Mouse (Mus musculus) CD4-positive, CD25-positive, alpha-beta regulatory T cell, adult 2 months (primary cell): Measurements from ENCODE around the gene Rhcg.

Source experiments
- DNase-seq: peaks from one replicate; pipeline ENCODE4 v3.0.0-alpha.2; 2012; ENCODE audit warnings: low read depth, low spot score

Gene Rhcg

DNA sequence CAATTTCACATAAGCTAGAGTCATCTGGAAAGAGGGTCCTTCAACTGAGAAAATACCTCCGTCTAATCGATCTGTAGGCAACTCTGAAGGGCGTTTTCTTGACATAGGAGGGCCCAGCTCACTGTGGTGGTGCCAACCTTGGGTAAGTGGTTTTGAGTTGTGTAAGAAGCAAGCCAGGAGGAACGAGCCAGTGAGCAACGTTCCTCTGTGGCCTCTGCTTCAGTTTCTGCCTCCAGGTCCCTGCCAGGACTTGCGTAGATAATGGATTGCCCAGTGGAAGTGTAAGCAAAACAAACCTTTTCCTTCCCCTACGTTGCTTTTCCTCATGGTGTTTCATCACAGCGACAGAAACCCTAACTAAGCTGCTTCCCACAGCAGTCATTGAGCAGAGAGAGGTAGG, 15.5 kb downstream of the Rhcg start:
- DNase-seq = no peak

DNA sequence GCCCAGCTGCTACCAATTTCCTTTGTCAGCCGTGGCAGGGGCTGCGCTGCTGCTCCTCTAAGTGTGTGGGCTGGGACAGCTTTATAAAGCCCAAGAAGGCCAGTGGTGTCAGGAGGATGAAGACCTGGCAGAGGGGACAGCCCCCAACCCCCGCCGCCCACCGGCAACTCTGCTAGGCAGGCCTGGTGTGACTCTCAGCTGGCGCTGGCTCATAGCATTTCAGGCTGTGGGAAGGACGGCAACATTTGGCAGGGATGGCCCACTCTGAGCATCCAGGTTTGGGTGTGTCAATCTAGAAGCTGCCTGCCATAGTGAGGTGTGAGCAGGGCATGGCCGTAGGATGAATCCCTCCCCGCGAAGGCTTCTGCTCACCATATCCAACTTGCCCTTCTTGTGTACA, 17.3 kb downstream of the Rhcg start:
- no peak for DNase-seq

DNA sequence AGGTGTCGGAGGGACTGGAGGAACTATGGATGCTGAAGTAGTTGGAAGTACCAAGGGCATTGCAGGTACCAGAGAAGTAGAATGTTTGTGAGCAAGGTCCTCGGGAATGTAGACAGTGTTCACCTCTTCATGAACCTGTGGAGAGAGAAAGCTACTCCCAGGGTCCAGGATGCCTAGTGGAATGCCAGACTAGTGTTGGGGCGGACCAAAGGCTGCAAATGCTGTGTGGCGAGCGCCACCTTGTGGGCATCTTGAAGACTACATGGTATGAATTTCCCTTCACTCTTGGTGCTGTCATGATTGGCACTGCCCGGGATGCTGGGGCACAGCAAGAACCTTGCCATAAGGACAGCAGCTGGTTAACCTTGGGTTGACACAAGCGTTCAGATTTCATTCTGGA, 22.6 kb downstream of the Rhcg start:
- DNase-seq = peak; percentile 80

DNA sequence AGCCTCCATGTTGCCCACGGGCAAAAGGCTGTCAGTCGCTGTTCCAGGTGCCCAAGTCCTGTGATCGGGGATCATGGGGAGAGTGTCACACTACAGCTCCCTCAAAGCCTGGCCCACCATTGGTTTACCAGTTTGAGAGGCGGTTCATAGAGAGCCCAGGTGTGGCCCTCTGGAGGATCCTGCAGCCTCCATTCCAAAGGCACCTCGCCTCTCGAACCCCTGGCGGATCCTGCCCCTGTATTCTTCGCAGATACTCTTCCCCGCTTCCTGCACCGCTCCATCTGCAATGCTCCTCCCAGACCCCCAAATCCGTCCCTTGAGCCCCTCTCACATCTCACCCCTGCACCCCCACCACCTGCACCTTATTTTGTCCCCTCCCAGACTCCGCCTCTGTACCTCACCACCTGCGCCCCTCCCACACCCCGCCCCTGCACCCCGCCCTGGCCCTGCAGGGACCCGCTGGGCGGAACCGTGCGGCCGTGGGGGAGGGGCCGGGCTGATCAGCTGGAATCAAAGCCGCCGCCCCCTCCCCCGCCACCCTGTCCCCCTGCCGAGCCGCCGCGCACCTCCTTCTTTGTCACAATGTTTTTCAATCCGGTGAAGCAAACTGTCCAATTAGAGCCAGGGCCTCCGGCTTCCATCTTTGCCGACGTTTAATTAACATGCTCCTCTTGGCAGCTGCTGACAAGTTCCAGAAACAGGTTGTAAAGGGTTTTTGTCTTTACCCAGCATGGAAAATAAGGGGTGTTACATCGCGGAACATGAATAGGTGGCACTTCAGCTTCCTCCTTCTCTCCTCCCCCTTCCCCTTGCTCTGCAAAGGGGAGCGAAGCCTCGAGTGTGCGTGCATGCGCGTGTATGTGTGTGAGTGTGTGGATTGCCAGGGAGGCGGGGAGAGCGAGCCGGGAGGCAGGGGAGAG, 25.4 kb downstream of the Rhcg start:
- peak; percentile 54 for DNase-seq

DNA sequence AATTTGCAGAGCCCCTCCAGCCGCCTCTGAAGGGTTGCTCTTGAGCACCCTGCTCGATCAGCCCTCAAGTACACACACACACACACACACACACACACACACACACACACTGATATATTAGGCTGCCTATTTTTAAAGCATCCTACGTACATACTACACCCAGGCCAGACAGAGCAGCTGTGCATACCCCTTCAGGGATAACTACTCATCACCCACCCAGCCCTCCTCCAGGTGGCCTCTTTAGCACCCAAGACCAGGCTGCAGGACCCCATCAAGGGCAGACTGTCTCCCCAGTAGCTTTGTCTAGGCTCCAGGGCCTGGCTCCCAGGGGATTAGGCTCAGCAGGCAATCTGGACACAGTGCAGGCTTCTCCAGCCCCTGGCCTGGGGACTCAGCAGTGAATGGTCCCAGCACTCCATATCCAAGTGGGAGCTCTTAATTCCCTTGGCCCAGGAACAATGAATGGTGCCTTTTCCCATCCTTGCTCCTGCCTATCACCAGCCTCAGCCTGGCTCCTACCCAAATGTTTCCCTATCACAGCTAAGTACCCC, 26.8 kb downstream of the Rhcg start:
- DNase-seq = no peak

DNA sequence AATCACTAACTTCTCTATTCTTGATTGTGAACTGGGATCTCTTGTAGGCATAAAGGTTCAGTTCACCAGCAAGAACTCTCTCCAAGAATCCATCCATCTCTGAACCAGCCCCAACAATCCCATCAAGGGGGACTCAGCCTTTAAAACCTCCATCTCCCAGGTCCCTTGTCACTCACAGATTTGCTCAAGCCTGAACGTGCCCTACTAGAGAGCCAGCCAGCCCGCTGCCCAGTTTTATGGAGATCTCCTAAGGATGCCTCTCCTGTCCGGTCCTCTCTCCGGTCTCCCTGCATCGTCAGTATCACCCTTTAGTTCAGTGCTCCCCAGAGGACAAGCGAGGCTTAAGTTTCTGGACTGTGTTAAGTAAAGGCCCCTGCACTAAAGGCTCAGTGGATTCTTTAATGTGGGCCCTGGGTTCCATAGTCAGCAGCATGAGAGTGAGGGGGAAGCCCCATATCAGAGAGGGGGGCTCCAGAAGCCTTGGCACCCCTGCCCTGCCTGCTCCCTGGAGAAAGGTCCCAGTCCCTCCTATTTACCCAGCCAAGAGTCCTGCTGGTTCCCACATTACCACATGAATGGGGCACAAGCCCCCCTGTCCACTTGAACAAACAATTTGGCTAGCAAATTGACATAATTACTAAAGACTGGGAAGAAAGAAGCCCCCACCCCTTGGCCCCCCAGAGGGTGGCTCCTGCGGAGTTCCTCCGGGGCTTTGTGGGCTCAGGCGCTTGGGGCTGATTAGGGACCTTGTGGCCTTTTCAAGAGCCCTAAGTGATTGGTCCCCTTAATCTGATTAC, 27.5 kb downstream of the Rhcg start:
- no peak for DNase-seq

DNA sequence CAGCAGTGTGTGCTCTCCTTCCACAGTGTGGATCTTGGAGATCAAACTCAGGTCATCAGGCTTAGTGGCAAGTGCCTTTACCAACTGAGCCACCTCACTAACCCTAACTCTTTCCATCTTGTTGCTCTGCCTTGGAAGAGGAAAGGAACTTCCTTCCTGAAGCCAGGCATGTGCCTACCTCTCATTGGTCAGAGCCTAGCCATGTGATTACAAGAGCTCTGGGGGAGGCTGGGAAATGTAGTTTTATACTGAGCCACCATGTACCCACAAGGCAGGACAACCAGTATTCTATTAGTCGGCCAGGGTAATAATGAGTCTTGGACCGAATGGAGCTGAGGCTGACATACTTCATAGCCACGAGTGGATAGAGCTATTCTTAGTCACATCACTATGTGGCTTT, 29.2 kb downstream of the Rhcg start:
- no peak for DNase-seq

DNA sequence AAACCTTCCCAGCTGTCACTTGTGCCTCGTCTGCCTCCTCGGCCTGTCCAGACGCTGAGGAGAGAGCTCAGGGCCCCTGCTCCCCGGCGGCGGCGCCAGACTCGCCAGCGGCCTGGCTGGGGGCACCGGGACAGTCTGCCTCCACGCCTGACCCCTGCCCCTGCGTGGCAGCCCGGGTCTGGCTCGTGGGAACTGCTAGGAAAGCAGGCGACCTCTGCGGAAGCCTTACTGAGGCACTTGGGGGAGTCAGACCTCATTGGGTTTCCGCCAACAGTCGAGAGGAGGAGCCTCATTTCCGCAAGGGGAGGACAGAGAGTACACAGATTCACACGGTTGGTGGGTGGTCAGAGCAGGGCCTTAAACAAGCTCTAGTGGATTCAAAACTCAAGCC, 38.6 kb downstream of the Rhcg start:
- peak; percentile 56 for DNase-seq

DNA sequence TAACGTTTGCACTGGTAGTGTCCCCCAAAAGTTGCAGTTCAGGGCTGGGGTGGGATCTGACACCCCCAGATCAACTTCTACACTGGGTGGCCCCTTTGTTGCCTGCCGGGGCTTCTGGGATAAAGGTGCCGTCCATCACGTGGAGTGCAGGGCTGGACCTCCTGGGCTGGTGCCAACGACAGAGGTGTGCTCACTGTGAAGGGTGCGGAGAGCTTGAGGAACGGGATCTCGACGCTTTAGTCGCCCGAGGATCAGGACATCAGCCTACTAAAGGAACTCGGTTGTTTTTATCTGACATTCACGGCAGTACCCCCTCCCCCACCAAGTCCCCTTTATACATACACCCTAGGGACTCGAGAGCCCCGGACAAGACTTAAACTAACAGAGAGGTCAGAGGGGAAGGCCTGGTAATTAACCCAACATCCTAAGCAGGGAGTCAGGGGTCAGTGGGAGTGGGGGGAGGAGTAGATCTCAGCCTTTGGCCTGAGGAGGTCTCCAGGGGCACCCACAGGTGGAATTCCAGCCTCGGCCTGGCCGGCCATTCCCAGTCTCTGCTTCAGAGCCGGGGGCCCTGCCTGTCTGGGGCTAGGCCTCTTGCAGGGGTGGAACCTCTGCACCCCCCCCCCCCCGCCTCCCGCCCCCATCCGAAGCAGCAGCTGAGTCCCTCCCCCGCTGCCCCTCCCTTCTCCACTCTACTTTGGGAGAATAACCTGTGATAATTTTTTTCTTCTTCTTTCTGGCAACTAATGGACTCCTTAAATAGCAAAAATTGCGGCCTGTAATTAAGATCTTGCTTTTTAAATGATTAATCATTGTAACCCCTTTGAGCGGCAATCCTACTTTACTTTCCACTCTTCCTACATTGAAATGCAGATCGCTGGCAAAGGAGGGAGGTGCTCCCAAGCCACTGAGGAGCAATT, 39.3 kb downstream of the Rhcg start:
- no peak for DNase-seq

DNA sequence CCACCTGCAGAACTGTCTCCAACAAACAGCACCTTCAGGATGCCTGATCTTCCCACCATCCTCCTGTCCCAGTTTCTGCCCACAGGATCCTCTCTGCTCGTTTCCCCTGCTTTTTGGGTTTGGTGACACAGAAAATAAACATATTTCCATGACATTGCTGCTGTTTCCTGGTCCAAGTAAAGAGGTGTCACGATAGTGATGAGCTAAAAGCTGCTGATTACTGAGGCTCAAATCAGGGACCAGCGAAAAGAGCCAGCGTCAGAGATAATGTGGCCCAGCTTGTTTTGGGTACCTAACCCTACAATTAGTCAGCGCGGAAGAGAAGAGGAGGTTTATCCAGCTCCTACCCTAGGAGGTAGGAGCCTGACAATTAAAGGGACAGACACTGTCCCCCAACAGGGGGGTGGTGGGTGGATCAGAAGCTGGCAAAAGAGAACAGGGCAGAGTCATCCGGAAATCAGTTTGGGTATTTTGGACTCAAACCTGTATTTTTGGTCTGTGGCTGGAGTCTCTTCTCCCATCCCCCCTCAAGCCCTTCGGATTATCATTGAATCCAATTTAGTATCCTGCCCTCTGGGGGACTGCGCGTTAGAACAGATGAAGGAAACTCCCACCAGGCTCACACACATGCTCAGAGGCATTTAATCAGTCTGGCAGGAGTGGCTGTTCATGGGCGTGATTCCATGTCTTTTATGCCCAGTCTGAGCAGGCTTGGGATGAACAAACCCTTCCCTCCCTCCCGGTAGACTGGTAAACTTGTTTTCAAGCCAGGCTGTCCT, 40.2 kb downstream of the Rhcg start:
- DNase-seq = no peak

DNA sequence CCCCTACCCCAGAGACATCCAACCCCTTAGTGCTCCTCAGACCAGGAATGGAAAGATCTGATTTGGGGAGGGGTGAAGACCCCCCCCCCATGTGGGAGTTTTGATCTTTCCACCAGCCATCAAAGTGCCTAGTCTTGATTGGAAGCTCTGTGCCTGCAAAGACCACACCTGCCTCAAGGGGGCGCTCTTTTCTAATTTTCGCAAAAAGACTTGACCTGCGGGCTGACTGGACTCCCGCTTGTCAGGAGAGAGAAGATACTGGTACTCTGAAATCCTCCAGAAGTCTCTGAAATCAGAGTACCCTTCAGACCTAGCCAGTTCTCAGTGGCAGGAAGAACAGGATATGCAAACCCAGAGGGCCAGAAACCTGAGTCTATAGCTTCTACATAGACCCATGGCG, 40.8 kb downstream of the Rhcg start:
- peak; percentile 68 for DNase-seq

DNA sequence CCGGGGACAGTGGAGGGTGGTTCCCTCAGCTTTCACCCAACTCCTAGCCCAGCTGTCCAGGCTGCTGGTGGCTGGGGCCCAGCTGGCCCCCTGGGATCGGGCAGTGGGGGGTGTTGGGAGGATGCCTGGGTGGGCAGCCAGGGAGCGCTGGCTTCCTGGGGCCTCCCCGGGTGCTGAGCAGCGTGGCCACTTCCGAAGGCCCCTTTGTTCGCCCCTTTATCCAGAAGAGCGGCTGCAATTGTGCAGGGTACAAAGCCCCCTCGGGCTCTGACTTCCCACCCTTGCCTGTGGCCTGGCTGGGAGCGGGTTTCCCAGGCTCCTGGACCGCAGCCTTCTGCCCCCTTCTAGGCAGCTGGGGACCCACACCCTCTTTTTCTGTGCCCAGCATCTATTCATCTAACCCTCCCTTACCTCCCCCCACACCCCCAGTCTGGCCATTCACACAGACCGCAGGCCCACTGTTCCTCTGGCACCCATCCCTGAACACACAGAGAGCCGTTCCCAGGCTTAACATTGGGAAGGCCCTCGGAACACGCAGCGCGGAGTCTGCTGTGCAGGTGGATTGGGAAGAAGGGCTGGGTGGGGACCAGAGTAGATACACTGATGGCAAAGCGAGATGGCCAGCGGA, 45.2 kb downstream of the Rhcg start:
- no peak for DNase-seq

DNA sequence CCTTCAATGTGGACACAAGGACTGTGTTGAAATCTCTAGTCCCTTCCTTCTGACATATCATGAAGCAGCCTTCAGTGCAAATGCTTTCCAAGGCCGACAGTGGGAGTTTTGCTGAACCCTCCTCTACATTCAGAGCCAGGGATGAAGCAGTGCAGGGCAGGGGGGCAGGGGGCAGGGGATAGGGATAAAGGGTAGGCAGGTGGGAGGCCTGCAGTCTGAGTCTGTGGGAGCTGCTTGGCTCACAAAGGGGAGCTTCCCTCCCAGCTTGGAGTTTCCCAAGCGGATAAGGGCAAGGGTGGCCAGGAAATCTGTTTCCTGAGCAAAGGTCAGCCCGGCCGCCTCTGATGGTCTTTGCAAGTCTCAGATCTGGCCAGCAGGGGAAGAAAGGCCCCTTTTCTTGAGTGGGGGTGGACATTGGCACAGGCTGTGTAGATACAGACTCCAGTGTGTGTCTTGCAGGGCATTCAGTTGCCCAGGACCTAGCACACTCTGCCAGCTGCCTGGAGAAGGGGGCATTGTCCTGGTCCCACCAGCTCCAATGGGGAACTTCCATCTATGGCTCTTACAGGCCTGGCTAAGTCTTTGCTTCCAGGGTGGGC, 48.4 kb downstream of the Rhcg start:
- no peak for DNase-seq

DNA sequence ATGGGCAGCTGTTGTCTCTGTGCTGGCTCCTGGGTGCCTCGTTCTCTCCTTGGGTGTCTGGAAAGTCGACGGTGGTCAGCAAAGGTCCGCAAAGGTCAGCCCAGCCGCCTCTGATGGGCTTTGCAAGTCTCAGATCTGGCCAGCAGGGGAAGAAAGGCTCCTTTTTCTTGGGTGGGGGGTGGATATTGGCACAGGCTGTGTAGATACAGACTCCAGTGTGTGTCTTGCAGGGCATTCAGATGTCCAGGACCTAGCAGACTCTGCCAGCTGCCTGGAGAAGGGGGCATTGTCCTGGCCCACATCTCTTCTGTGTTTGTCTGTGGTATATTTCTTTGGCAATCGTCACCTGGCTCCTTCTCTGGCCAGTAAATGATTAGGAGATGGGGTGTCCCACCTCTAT, 49.2 kb downstream of the Rhcg start:
- DNase-seq = no peak

DNA sequence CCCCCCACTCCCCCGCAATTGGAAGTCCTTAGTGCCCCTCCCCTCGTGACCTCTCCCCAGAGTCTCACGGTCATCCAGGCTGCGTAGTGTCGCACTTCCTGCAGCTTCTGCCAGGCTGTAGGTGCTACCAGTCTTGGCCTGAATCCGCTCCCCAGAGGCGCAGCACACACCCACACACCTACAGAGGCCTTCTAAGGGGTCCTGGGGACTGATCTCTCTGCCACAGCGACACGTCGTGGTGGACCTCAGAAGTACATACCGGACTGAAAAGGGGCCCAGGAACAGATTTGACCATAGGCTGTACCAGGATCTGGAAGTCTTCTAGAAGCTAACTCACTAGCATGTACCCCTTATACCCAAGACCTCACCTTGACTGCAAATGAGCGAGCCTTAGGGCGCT, 53.8 kb downstream of the Rhcg start:
- peak; percentile 15 for DNase-seq

DNA sequence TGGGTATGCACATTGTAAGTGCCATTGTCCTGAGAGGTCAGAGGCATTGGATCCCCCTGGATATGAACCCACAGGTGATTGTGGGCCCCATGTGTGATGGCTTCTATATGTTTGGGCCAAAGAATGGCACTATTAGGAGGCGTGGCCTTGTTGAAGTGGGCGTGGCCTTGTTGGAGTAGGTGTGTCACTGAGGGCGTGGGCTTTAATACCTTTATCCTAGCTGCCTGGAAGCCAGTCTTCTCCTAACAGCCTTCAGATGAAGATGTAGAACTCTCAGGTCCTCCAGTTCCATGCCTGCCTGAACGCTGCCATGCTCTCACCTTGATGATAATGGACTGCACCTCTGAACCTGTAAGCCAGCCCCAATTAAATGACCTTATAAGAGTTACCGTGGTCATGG, 55.1 kb downstream of the Rhcg start:
- no peak for DNase-seq

DNA sequence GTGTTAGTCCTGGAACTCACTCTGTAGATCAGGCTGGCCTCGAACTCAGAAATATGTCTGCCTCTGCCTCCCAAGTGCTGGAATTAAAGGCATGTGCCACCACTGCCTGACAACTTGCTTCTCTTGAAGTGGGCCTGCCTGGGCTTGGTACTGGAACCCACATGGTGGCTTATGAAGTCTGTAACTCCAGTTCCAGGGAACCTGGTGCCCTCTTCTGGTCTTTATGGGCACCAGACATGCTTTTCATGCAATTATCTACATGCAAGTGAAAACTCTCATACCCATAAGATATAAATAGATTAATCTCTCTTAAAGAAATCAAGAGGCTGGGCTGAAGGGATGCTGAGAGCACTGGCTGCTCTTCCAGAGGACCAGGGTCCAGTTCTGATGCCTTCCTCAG, 58.8 kb downstream of the Rhcg start:
- DNase-seq = no peak

DNA sequence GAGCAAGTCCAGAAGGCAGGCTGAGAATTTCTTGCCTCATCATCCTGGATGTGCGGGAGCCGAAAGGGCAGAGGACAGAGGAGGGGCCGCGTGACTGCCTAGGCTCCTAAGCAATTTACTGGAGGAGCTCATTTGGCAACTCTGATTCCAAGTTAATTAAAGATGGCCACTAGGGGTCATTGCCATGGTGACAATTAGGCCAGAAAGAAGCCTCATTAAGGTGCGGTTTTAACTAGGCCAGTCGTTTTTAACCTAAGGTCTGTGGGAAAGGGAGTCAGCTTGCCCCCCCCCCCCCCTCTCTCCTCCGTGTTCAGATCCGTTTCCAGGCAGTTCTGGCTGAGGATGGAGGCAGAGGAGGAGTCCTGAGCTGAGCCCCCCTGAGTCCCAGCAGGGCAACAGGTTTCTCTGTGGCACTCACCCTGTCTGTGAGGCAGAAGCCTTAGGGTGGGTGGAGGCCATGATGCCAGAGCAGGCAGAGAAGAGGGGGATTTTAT, 59.7 kb downstream of the Rhcg start:
- no peak for DNase-seq

DNA sequence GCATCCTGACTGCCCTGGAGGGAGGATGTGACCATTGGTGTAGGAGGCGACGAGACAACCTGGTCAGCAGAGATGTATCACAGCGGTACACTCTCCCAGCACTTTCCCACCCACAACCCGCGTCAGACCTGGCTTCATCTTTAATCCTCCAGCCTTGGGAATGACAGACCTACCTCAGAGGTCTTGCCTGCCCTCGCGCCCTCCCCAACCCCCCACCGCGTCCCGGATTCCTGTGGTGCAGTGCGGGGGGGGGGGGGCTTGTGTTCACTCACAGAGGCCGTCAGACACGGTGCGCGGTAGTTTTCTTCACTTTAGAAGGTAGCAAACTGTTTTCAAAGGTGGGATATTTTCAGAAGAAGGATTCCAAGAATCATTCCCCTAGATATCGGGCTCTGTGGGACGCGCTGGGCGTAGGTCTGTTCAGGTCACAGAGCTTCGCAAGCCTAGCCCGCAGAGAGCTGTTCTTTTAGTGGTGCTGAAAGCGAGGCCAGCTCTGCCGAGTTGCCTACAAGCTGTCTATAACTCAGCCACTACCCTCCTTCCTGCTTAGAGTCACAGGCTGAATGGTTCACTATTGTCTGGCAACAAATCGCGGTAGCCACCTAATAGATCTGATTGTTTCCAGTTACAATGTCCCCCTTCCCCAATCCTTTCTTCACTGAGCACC, 62.0 kb downstream of the Rhcg start:
- DNase-seq = no peak
